In genomic region chr3:146498989-146499388, GRCm38 (mm10) we compare ENCODE assay signal across 8 mouse cellular contexts. TPM values are rescaled to one million over a fixed set of nuclear protein-coding genes. Genes with fewer than 3 reads are reported as not detected.
A peak's percentile ranks its signal among the peaks of the same experiment; 100 is the strongest.
DNase-seq lines count a peak whose midpoint lies in the region; ATAC-seq and TF ChIP-seq lines count a peak whose summit lies in the region.

No protein-coding gene starts in this region.

- H3K4me1 ChIP-seq in heart, adult 2 months (ENCODE audit: control insufficient read depth, insufficient read depth, low read length) = peaks cover 14% of the 10 kb centered on the region
- peaks cover 8 to 46% of the 10 kb centered on the region in 2 experiments; a peak in 3 of 4 replicates for H3K4me1 ChIP-seq in CH12.LX (ENCODE audit: control insufficient read depth in 1 of 2, insufficient read depth in 2 of 2)
- H3K4me1 ChIP-seq in forebrain, embryonic 12.5 days = peaks cover 22% of the 10 kb centered on the region
- peaks cover 10 to 20% of the 10 kb centered on the region in 2 experiments for H3K4me1 ChIP-seq in liver, embryonic 14.5 days (replicated peaks; ENCODE audit: control insufficient read depth in 2 of 2, insufficient read depth in 2 of 2, low read length in 1 of 2)

- intact Hi-C loops in heart, adult 2 months (cut with DNase I) = loop anchor here (1.0 to 5.0 kb wide), 2 partner anchors 49 to 152 kb away; no protein-coding TSS in a partner anchor
- intact Hi-C loops in heart, postnatal 10 days (cut with DNase I) = no loop called here

- in situ Hi-C loops in CH12.LX (cut with MboI; ENCODE audit: low pct_ligation_motif_present, low pct_unique_long_range_greater_than_20kb, low sequenced_read_pairs) = loop anchor here (10.0 kb wide), 1 partner anchor 154 kb away; no protein-coding TSS in a partner anchor

- H3K4me3 ChIP-seq in heart, adult 2 months = peak overlapping the region; percentile 92
- peak overlapping the region; percentile 45 to 81 (median 76) for H3K4me3 ChIP-seq in CH12.LX (replicated peaks in 1 of 3; ENCODE audit: low read depth in 2 of 3, low read length in 2 of 3, poor library complexity in 1 of 3)
- peak overlapping the region; percentile 82 for H3K4me3 ChIP-seq in forebrain, embryonic 12.5 days (replicated peaks)
- peak overlapping the region; percentile 77 to 90 for H3K4me3 ChIP-seq in liver, embryonic 14.5 days (ENCODE audit: insufficient read depth in 1 of 2, low read depth in 2 of 2, low read length in 2 of 2)

- H3K9me3 ChIP-seq in CH12.LX (replicated peaks; ENCODE audit: low read length) = no peaks in the 10 kb centered on the region
- H3K9me3 ChIP-seq in forebrain, embryonic 12.5 days = no peaks in the 10 kb centered on the region
- H3K9me3 ChIP-seq in liver, embryonic 14.5 days (ENCODE audit: control insufficient read depth, low read length) = no peaks in the 10 kb centered on the region

- H3K4me2 ChIP-seq in CH12.LX (ENCODE audit: insufficient read depth, low read depth, poor library complexity, severe bottlenecking) = peak overlapping the region; percentile 76
- H3K4me2 ChIP-seq in forebrain, embryonic 12.5 days = peak overlapping the region; percentile 61
- H3K4me2 ChIP-seq in liver, embryonic 14.5 days (ENCODE audit: low read depth) = peak overlapping the region; percentile 75

- no peak for DNase-seq in heart, adult 2 months
- DNase-seq in heart, postnatal 10 days = no peak
- peak; percentile 53 for DNase-seq in CH12.LX (ENCODE audit: extremely low read depth)
- peak in 1 of 3 experiments; percentile 26 for DNase-seq in liver, embryonic 14.5 days (ENCODE audit: low read depth in 3 of 3, low spot score in 3 of 3)
- DNase-seq in gastrocnemius, postnatal 4 days (ENCODE audit: low spot score in 2 of 2) = no peak
- DNase-seq in adrenal gland, postnatal 25 days = no peak

- H3K27ac ChIP-seq in heart, adult 2 months = peak overlapping the region; percentile 98
- H3K27ac ChIP-seq in CH12.LX (ENCODE audit: insufficient read depth, low read depth) = peak overlapping the region; percentile 36; the same call in 1 of the 2 replicates
- H3K27ac ChIP-seq in forebrain, embryonic 12.5 days = peak overlapping the region; percentile 82
- H3K27ac ChIP-seq in liver, embryonic 14.5 days = peak overlapping the region; percentile 91

- H3K79me2 ChIP-seq in heart, adult 2 months (replicated peaks; ENCODE audit: control insufficient read depth, insufficient read depth, low read length) = peaks cover 7% of the 10 kb centered on the region
- H3K79me2 ChIP-seq in CH12.LX (replicated peaks; ENCODE audit: control insufficient read depth, extremely low read depth, insufficient read depth, poor library complexity, severe bottlenecking) = peaks cover 38% of the 10 kb centered on the region

- peak overlapping the region; percentile 99 for H3K9ac ChIP-seq in heart, adult 2 months (ENCODE audit: low read depth, low read length)
- peak overlapping the region; percentile 97 for H3K9ac ChIP-seq in CH12.LX (ENCODE audit: insufficient read depth, low read depth)
- H3K9ac ChIP-seq in forebrain, embryonic 12.5 days = peak overlapping the region; percentile 76
- H3K9ac ChIP-seq in liver, embryonic 14.5 days (replicated peaks) = peak overlapping the region; percentile 89

- no peak for TF ChIP-seq EP300 in heart, adult 2 months (IDR thresholded peaks at IDR 0.05; ENCODE audit: insufficient read depth, low read depth, low read length)
- TF ChIP-seq EP300 in CH12.LX (IDR thresholded peaks at IDR 0.05; ENCODE audit: low read length) = no peak
- TF ChIP-seq EP300 in liver, embryonic 14.5 days (IDR thresholded peaks at IDR 0.05; ENCODE audit: low read depth) = no peak

- TF ChIP-seq CTCF in heart, adult 2 months (IDR thresholded peaks at IDR 0.05) = no peak
- TF ChIP-seq CTCF in CH12.LX (conservative IDR thresholded peaks at IDR 0.05 in 1 of 2, IDR thresholded peaks at IDR 0.05 in 1 of 2; ENCODE audit: low read depth in 2 of 2, low read length in 2 of 2) = no peak
- TF ChIP-seq CTCF in liver, embryonic 14.5 days (IDR thresholded peaks at IDR 0.05; ENCODE audit: low read depth) = no peak

- no peak for ATAC-seq in forebrain, embryonic 12.5 days (ENCODE audit: low FRiP score)
- peak; percentile 3; the same call in 1 of the 2 replicates for ATAC-seq in liver, embryonic 14.5 days (ENCODE audit: insufficient read depth)
- ATAC-seq in frontal cortex, adult (ENCODE audit: low TSS enrichment) = no peak

- WGBS in heart, adult 2 months = 1% methylated on average over 13 of the region's 13 CpGs
- 4% methylated on average over 13 of the region's 13 CpGs for WGBS in forebrain, embryonic 12.5 days
- WGBS in liver, embryonic 14.5 days (ENCODE audit: insufficient replicate concordance) = 2% methylated on average over 13 of the region's 13 CpGs

- H3K27me3 ChIP-seq in heart, adult 2 months (ENCODE audit: control insufficient read depth, insufficient read depth, low read length) = no peaks in the 10 kb centered on the region
- no peaks in the 10 kb centered on the region for H3K27me3 ChIP-seq in CH12.LX (replicated peaks)
- no peaks in the 10 kb centered on the region for H3K27me3 ChIP-seq in forebrain, embryonic 12.5 days
- no peaks in the 10 kb centered on the region for H3K27me3 ChIP-seq in liver, embryonic 14.5 days (ENCODE audit: control insufficient read depth, insufficient read depth, low read length)

- no peak for TF ChIP-seq POLR2A in heart, adult 2 months (IDR thresholded peaks at IDR 0.05; ENCODE audit: insufficient read depth, low read depth, low read length)
- TF ChIP-seq POLR2A in CH12.LX (IDR thresholded peaks at IDR 0.05; ENCODE audit: low read depth, low read length) = no peak

- dilution Hi-C loops in CH12.LX (cut with MboI; ENCODE audit: extremely low pct_ligation_motif_present, extremely low pct_unique_long_range_greater_than_20kb, low sequenced_read_pairs) = no loop called here

- peaks cover 28% of the 10 kb centered on the region for H3K36me3 ChIP-seq in heart, adult 2 months (ENCODE audit: control insufficient read depth, insufficient read depth, low read length)
- H3K36me3 ChIP-seq in CH12.LX (replicated peaks in 1 of 2; ENCODE audit: control insufficient read depth in 1 of 2, insufficient read depth in 1 of 2, low read length in 1 of 2) = peaks cover 15 to 26% of the 10 kb centered on the region in 2 experiments
- H3K36me3 ChIP-seq in forebrain, embryonic 12.5 days (replicated peaks) = peaks cover 10% of the 10 kb centered on the region
- peaks cover 12% of the 10 kb centered on the region for H3K36me3 ChIP-seq in liver, embryonic 14.5 days (replicated peaks; ENCODE audit: control insufficient read depth, insufficient read depth, low read depth)

- TF ChIP-seq RAD21 in CH12.LX (IDR thresholded peaks at IDR 0.05; ENCODE audit: low read depth, low read length) = no peak

TF ChIP-seq in CH12.LX, 34 proteins besides CTCF, POLR2A, EP300 and RAD21 (continues in another document):
- TF ChIP-seq MAZ (IDR thresholded peaks at IDR 0.05; ENCODE audit: low read depth, low read length) = 0 out of 2 replicates have a peak, but pooled peaks have one; percentile 3
- TF ChIP-seq PAX5 (IDR thresholded peaks at IDR 0.05; ENCODE audit: low read length) = no peak

RNA-seq across cellular contexts. Expression of gene Spata1, which starts 0.6 kb away (rescaled TPM):
- total RNA-seq in heart, adult 2 months (2021) = 1 to 10 TPM; 1.4 to 2.3 TPM
- 1.2 and 1.8 TPM in 2 replicates for polyA plus RNA-seq in heart, adult 2 months (2012; rRNA removed)
- 1 to 10 TPM; 2.3 to 3.6 TPM for total RNA-seq in heart, postnatal 10 days (2021)
- total RNA-seq in CH12.LX (2012; rRNA removed) = 1.3 and 2.0 TPM in 2 replicates
- total RNA-seq in CH12.LX (2014; rRNA removed) = 1.4 and 1.8 TPM in 2 replicates
- polyA plus RNA-seq in CH12.LX (2012; ENCODE audit: insufficient read length, low read depth) = 2.6 and 2.9 TPM in 2 replicates
- polyA plus RNA-seq in forebrain, embryonic 12.5 days (2016; fragmentation: Nextera tagmentation; extraction: Ambion mirVana) = 6.9 and 7.7 TPM in 2 replicates
- polyA plus RNA-seq in liver, embryonic 14.5 days (2012; rRNA removed) = 0.30 and 0.93 TPM in 2 replicates
- 0.32 and 0.65 TPM in 2 replicates for polyA plus RNA-seq in liver, embryonic 14.5 days (2014; fragmentation: Nextera tagmentation; extraction: Ambion mirVana)
- total RNA-seq in gastrocnemius, postnatal 4 days (2021) = 1 to 10 TPM; 3.3 to 3.5 TPM
- 3.9 and 6.2 TPM in 2 replicates for total RNA-seq in adrenal gland, postnatal 25 days (2021)

RNA-seq across cellular contexts. Expression of gene Gng5, which starts 0.6 kb away (rescaled TPM):
- 100 to 1,000 TPM; 216 to 264 TPM for total RNA-seq in heart, adult 2 months (2021)
- 331 and 445 TPM in 2 replicates for polyA plus RNA-seq in heart, adult 2 months (2012; rRNA removed)
- total RNA-seq in heart, postnatal 10 days (2021) = 100 to 1,000 TPM; 249 to 286 TPM
- total RNA-seq in CH12.LX (2012; rRNA removed) = 397 and 398 TPM in 2 replicates
- 630 and 677 TPM in 2 replicates for total RNA-seq in CH12.LX (2014; rRNA removed)
- polyA plus RNA-seq in CH12.LX (2012; ENCODE audit: insufficient read length, low read depth) = 447 and 603 TPM in 2 replicates
- polyA plus RNA-seq in forebrain, embryonic 12.5 days (2016; fragmentation: Nextera tagmentation; extraction: Ambion mirVana) = 851 and 914 TPM in 2 replicates
- 115 and 136 TPM in 2 replicates for polyA plus RNA-seq in liver, embryonic 14.5 days (2012; rRNA removed)
- polyA plus RNA-seq in liver, embryonic 14.5 days (2014; fragmentation: Nextera tagmentation; extraction: Ambion mirVana) = 559 and 595 TPM in 2 replicates
- total RNA-seq in gastrocnemius, postnatal 4 days (2021) = 100 to 1,000 TPM; 238 to 270 TPM
- 261 and 291 TPM in 2 replicates for total RNA-seq in adrenal gland, postnatal 25 days (2021)

RNA-seq across cellular contexts. Expression of gene Rpf1, which starts 22.2 kb away (rescaled TPM):
- total RNA-seq in heart, adult 2 months (2021) = 10 to 100 TPM; 13.0 to 15.3 TPM
- 5.8 and 12.3 TPM in 2 replicates for polyA plus RNA-seq in heart, adult 2 months (2012; rRNA removed)
- total RNA-seq in heart, postnatal 10 days (2021) = 10 to 100 TPM; 16.4 to 16.7 TPM
- 100 and 121 TPM in 2 replicates for total RNA-seq in CH12.LX (2012; rRNA removed)
- 262 and 300 TPM in 2 replicates for total RNA-seq in CH12.LX (2014; rRNA removed)
- 185 and 207 TPM in 2 replicates for polyA plus RNA-seq in CH12.LX (2012; ENCODE audit: insufficient read length, low read depth)
- polyA plus RNA-seq in forebrain, embryonic 12.5 days (2016; fragmentation: Nextera tagmentation; extraction: Ambion mirVana) = 73.1 and 74.2 TPM in 2 replicates
- 13.5 and 20.6 TPM in 2 replicates for polyA plus RNA-seq in liver, embryonic 14.5 days (2012; rRNA removed)
- polyA plus RNA-seq in liver, embryonic 14.5 days (2014; fragmentation: Nextera tagmentation; extraction: Ambion mirVana) = 32.4 and 32.7 TPM in 2 replicates
- 10 to 100 TPM; 16.8 to 25.5 TPM for total RNA-seq in gastrocnemius, postnatal 4 days (2021)
- 36.3 and 42.2 TPM in 2 replicates for total RNA-seq in adrenal gland, postnatal 25 days (2021)

RNA-seq across cellular contexts. Expression of gene Ctbs, which starts 49.4 kb away (rescaled TPM):
- total RNA-seq in heart, adult 2 months (2021) = 1 to 10 TPM; 3.2 to 3.7 TPM
- polyA plus RNA-seq in heart, adult 2 months (2012; rRNA removed) = 1.7 and 3.6 TPM in 2 replicates
- 1 to 10 TPM; 6.2 to 6.3 TPM for total RNA-seq in heart, postnatal 10 days (2021)
- total RNA-seq in CH12.LX (2012; rRNA removed) = 17.1 and 21.4 TPM in 2 replicates
- total RNA-seq in CH12.LX (2014; rRNA removed) = 48.8 and 56.9 TPM in 2 replicates
- 26.5 and 33.5 TPM in 2 replicates for polyA plus RNA-seq in CH12.LX (2012; ENCODE audit: insufficient read length, low read depth)
- 4.6 and 5.5 TPM in 2 replicates for polyA plus RNA-seq in forebrain, embryonic 12.5 days (2016; fragmentation: Nextera tagmentation; extraction: Ambion mirVana)
- polyA plus RNA-seq in liver, embryonic 14.5 days (2012; rRNA removed) = 1.3 and 1.7 TPM in 2 replicates
- 5.2 and 5.4 TPM in 2 replicates for polyA plus RNA-seq in liver, embryonic 14.5 days (2014; fragmentation: Nextera tagmentation; extraction: Ambion mirVana)
- total RNA-seq in gastrocnemius, postnatal 4 days (2021) = 1 to 10 TPM; 7.9 to 8.6 TPM
- 11.9 and 16.2 TPM in 2 replicates for total RNA-seq in adrenal gland, postnatal 25 days (2021)

Comparison
In these comparisons a context has a peak if more than half of its experiments do, and no peak if none do; other contexts are left out.
1. H3K27ac ChIP-seq: peak in every context shown above with its lines; median percentile 98 in heart, adult 2 months; 91 in liver, embryonic 14.5 days; 82 in forebrain, embryonic 12.5 days; 36 in CH12.LX.